Mouse (Mus musculus): ENCODE measurements around the gene Ncmap. TPM values are rescaled to one million over a fixed set of nuclear protein-coding genes. Genes with fewer than 3 reads are reported as not detected.

Gene Ncmap
- polyA plus RNA-seq, 1 experiment from 2014 or later = 0.71 TPM

DNA sequence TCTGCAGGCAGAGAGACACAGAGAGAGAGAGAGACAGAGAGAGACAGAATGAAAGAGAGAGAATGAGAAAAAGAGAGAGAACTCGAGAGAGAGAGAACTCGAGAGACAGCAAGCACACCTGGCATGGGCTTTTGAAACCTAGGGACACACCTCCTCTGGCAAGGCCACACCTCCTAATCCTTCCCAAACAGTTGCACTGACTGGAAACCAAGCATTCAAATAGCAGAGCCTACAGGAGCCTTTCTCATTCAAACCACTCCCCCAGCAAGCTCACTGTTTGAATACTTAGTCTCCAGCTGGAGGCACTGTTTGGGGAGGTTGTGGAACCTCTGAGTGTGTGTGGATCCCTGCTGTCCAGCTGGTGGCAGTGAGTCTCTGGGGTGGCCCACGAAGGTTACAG, 5.2 kb downstream of the Ncmap start:
- no peaks in the 10 kb centered on the region for H3K36me3 ChIP-seq (ENCODE audit: control insufficient read depth, insufficient read depth)
- H3K4me1 ChIP-seq (replicated peaks; ENCODE audit: control insufficient read depth, insufficient read depth, low read length) = peaks cover 2% of the 10 kb centered on the region
- H3K4me2 ChIP-seq (ENCODE audit: low read length) = no peak overlapping the region
- no peaks in the 10 kb centered on the region for H3K9me3 ChIP-seq (ENCODE audit: control insufficient read depth, low read length)
- no peak overlapping the region for H3K27ac ChIP-seq (ENCODE audit: low read length)
- H3K9ac ChIP-seq (replicated peaks; ENCODE audit: low read depth, low read length) = no peak overlapping the region
- ATAC-seq = no peak
- no peak overlapping the region for H3K4me3 ChIP-seq (replicated peaks; ENCODE audit: low read length)
- 90% methylated on average over 3 of the region's 3 CpGs for WGBS
- H3K27me3 ChIP-seq (replicated peaks; ENCODE audit: control insufficient read depth, insufficient read depth, low read length) = peaks cover 12% of the 10 kb centered on the region

DNA sequence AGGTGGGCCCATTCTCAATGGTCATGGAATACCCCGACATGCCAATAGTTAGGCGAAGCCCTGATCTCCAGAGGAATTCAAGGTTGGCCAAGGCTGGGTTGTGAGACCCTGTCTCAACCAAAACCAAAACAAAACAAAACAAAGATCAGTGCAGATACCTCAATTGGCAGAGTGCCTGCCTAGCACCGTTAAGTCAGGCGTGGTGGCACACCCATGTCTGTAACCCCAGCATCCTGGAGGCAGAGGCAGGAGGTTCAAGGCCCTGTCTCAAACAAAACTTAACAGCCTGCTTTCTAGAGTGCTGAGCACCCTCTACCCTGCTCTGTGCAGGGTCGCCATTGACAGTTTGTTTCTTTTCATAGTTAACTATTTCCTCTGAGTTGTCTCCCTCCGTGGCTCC, 7.0 kb downstream of the Ncmap start:
- Histone ChIP-seq H3K4me2 (ENCODE audit: low read length) (no peak overlapping the region), H3K9me3 (ENCODE audit: control insufficient read depth, low read length) (no peaks in the 10 kb centered on the region), H3K36me3 (ENCODE audit: control insufficient read depth, insufficient read depth) (no peaks in the 10 kb centered on the region), H3K9ac (replicated peaks; ENCODE audit: low read depth, low read length) (no peak overlapping the region), H3K27me3 (replicated peaks; ENCODE audit: control insufficient read depth, insufficient read depth, low read length) (no peaks in the 10 kb centered on the region), H3K4me1 (replicated peaks; ENCODE audit: control insufficient read depth, insufficient read depth, low read length) (no peaks in the 10 kb centered on the region), H3K27ac (ENCODE audit: low read length) (no peak overlapping the region), H3K4me3 (replicated peaks; ENCODE audit: low read length) (no peak overlapping the region)
- WGBS = 64% methylated on average over 6 of the region's 6 CpGs
- no peak for ATAC-seq

DNA sequence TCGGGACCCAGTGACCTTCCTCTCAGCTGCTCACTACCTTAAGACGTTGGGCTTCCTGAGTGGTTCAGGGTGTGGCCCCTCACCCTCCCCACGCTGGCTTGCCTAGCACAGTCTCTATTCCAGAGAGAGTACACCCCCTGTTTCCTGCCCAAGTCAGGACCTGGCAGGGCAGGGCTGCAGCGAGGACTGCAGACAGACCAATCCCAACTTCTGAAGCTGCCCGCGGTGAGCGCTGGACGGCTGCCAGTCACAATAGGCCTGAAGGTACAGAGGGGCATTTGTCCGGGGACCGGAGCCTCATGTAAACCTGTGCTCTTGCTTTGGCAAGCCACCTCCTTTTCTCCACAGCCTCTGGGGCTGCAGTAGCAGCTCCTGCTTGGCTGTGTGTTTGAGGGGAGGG, 12.4 kb downstream of the Ncmap start:
- Histone ChIP-seq H3K36me3 (ENCODE audit: control insufficient read depth, insufficient read depth) (no peaks in the 10 kb centered on the region), H3K27me3 (replicated peaks; ENCODE audit: control insufficient read depth, insufficient read depth, low read length) (no peaks in the 10 kb centered on the region), H3K27ac (ENCODE audit: low read length) (no peak overlapping the region), H3K4me2 (ENCODE audit: low read length) (no peak overlapping the region), H3K4me1 (replicated peaks; ENCODE audit: control insufficient read depth, insufficient read depth, low read length) (no peaks in the 10 kb centered on the region), H3K9me3 (ENCODE audit: control insufficient read depth, low read length) (no peaks in the 10 kb centered on the region), H3K9ac (replicated peaks; ENCODE audit: low read depth, low read length) (no peak overlapping the region), H3K4me3 (replicated peaks; ENCODE audit: low read length) (no peak overlapping the region)
- no peak for ATAC-seq
- WGBS = 35% methylated on average over 10 of the region's 10 CpGs

DNA sequence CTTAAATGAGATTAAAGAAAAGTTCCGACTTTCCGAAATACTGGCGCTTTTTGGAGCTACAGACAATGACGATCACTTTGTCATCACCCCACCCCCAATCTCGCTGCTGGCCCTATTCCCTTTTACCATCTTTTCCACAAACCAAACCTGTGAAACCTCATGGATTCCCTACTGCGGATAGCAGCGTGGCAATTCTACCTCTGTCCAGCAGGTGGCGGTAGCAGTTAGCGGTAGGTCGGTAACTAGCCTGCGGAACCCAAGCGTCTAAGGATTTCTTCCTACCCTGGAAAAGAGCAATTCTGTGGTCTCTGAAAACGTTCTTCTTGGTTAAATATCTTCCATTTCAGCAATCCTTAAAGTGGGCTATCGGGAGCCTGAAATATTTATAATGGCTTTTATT, 15.7 kb downstream of the Ncmap start:
- H3K9me3 ChIP-seq (ENCODE audit: control insufficient read depth, low read length) = no peaks in the 10 kb centered on the region
- no peaks in the 10 kb centered on the region for H3K4me1 ChIP-seq (replicated peaks; ENCODE audit: control insufficient read depth, insufficient read depth, low read length)
- no peak overlapping the region for H3K4me2 ChIP-seq (ENCODE audit: low read length)
- no peak overlapping the region for H3K27ac ChIP-seq (ENCODE audit: low read length)
- no peaks in the 10 kb centered on the region for H3K36me3 ChIP-seq (ENCODE audit: control insufficient read depth, insufficient read depth)
- H3K4me3 ChIP-seq (replicated peaks; ENCODE audit: low read length) = no peak overlapping the region
- WGBS = 4% methylated on average over 14 of the region's 14 CpGs
- no peak overlapping the region for H3K9ac ChIP-seq (replicated peaks; ENCODE audit: low read depth, low read length)
- no peak for ATAC-seq
- H3K27me3 ChIP-seq (replicated peaks; ENCODE audit: control insufficient read depth, insufficient read depth, low read length) = no peaks in the 10 kb centered on the region

DNA sequence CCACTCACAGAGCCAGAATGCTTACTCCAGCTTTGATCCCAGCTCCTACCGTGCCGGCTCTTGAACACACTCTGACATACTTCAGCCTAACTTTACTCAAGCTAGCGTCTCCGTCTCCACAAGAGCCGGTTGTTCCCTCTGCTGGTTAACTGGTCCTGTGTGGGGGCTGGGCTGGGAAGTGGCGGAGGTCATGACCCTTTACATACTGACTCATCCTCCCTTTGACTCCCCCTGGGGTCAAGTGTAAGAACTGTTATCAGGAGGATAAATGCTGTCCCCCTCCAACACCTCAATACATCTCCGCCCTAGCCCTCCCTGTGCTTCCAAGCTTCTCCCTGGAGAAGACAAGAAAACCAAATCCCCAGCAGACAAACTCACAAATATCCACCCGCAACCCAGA, 16.7 kb downstream of the Ncmap start:
- no peaks in the 10 kb centered on the region for H3K4me1 ChIP-seq (replicated peaks; ENCODE audit: control insufficient read depth, insufficient read depth, low read length)
- no peak overlapping the region for H3K27ac ChIP-seq (ENCODE audit: low read length)
- no peaks in the 10 kb centered on the region for H3K9me3 ChIP-seq (ENCODE audit: control insufficient read depth, low read length)
- H3K36me3 ChIP-seq (ENCODE audit: control insufficient read depth, insufficient read depth) = no peaks in the 10 kb centered on the region
- no peaks in the 10 kb centered on the region for H3K27me3 ChIP-seq (replicated peaks; ENCODE audit: control insufficient read depth, insufficient read depth, low read length)
- H3K4me3 ChIP-seq (replicated peaks; ENCODE audit: low read length) = no peak overlapping the region
- no peak overlapping the region for H3K9ac ChIP-seq (replicated peaks; ENCODE audit: low read depth, low read length)
- no peak overlapping the region for H3K4me2 ChIP-seq (ENCODE audit: low read length)
- no peak for ATAC-seq
- WGBS = 65% methylated on average over 8 of the region's 8 CpGs

DNA sequence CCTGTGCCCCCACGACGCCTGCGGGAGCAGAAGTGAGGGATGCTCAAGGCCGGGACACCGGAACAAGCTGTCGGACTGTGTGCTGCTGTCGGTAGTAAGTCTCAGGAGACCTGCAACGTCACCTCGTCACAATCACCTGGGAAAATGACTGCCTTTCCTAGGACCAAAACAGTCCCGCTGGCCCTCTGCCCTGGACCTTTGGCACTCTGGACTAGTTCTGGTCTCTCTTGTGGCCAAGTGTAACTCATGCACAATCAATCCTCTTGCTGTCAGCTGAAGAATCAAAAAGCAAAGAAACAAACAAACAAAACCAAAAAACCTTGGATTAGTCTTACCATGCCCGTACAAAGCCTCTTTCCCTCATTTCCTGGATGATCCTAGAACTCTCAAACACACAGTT, 20.8 kb downstream of the Ncmap start:
- no peak for ATAC-seq
- no peaks in the 10 kb centered on the region for H3K4me1 ChIP-seq (replicated peaks; ENCODE audit: control insufficient read depth, insufficient read depth, low read length)
- WGBS = 83% methylated on average over 11 of the region's 11 CpGs
- no peak overlapping the region for H3K4me3 ChIP-seq (replicated peaks; ENCODE audit: low read length)
- H3K9me3 ChIP-seq (ENCODE audit: control insufficient read depth, low read length) = no peaks in the 10 kb centered on the region
- H3K9ac ChIP-seq (replicated peaks; ENCODE audit: low read depth, low read length) = no peak overlapping the region
- no peak overlapping the region for H3K27ac ChIP-seq (ENCODE audit: low read length)
- no peak overlapping the region for H3K4me2 ChIP-seq (ENCODE audit: low read length)
- H3K27me3 ChIP-seq (replicated peaks; ENCODE audit: control insufficient read depth, insufficient read depth, low read length) = no peaks in the 10 kb centered on the region
- no peaks in the 10 kb centered on the region for H3K36me3 ChIP-seq (ENCODE audit: control insufficient read depth, insufficient read depth)

DNA sequence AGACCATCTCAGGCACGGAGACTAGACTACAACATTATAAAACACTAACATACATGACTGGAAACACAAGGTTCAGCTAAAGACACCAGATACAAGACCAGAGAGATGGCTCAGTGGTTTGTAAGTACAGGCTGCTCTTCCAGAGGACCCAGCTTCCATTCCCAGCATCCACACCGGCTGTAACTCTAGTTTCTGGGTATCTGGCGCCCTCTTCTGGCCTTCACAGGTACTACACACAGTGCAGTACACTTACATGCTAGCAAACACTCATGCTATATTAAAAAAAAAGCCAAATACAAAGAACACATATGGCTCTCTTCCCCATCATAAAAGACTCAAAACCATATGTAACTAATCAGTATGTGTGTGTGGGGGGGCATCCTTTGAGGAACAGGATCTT, 22.6 kb downstream of the Ncmap start:
- H3K4me1 ChIP-seq (replicated peaks; ENCODE audit: control insufficient read depth, insufficient read depth, low read length) = no peaks in the 10 kb centered on the region
- H3K4me3 ChIP-seq (replicated peaks; ENCODE audit: low read length) = no peak overlapping the region
- H3K27ac ChIP-seq (ENCODE audit: low read length) = no peak overlapping the region
- no peak overlapping the region for H3K4me2 ChIP-seq (ENCODE audit: low read length)
- H3K9ac ChIP-seq (replicated peaks; ENCODE audit: low read depth, low read length) = no peak overlapping the region
- no peaks in the 10 kb centered on the region for H3K9me3 ChIP-seq (ENCODE audit: control insufficient read depth, low read length)
- no peaks in the 10 kb centered on the region for H3K27me3 ChIP-seq (replicated peaks; ENCODE audit: control insufficient read depth, insufficient read depth, low read length)
- no peak for ATAC-seq
- 62% methylated on average over 3 of the region's 3 CpGs for WGBS
- H3K36me3 ChIP-seq (ENCODE audit: control insufficient read depth, insufficient read depth) = no peaks in the 10 kb centered on the region

DNA sequence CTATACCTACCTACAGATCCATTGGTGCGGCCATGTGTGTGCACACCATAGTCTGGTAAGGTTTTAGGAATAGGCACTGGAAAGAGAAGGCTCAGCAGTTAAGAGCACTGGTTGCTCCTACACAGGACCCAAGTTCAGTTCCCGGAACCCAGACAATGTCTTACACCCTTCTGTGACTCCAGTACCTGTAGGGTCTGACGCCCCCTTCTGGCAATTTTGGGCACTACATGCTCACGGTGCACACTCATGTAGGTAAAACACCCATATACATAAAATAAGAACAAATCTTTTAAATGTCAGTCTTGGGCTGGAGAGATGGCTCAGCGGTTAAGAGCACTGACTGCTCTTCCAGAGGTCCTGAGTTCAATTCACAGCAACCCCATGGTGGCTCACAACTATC, 24.7 kb downstream of the Ncmap start:
- no peaks in the 10 kb centered on the region for H3K36me3 ChIP-seq (ENCODE audit: control insufficient read depth, insufficient read depth)
- no peak overlapping the region for H3K27ac ChIP-seq (ENCODE audit: low read length)
- H3K4me2 ChIP-seq (ENCODE audit: low read length) = no peak overlapping the region
- no peaks in the 10 kb centered on the region for H3K27me3 ChIP-seq (replicated peaks; ENCODE audit: control insufficient read depth, insufficient read depth, low read length)
- 81% methylated on average over 5 of the region's 5 CpGs for WGBS
- no peak overlapping the region for H3K4me3 ChIP-seq (replicated peaks; ENCODE audit: low read length)
- no peak overlapping the region for H3K9ac ChIP-seq (replicated peaks; ENCODE audit: low read depth, low read length)
- no peaks in the 10 kb centered on the region for H3K9me3 ChIP-seq (ENCODE audit: control insufficient read depth, low read length)
- no peak for ATAC-seq
- no peaks in the 10 kb centered on the region for H3K4me1 ChIP-seq (replicated peaks; ENCODE audit: control insufficient read depth, insufficient read depth, low read length)

DNA sequence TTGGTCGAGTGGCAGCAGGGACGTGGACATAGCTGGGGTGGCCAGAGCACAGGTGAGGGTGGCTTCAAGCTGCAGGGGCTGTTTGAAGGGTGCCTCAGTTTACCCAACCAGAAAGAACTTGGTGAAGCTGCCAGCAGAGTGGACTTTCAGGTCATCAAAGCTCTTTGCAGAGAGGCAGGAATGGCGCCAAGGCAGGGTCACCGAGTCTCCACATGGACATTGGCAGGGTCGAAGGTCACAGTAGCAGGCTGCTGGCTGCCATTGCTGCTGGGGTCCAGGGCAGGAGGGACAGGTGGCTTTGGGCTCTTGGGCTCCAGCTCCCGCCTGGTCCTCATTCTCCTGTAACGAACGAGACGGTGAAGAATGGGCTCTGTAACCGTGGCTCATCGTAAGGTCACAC, 27.7 kb downstream of the Ncmap start:
- Histone ChIP-seq H3K9ac (replicated peaks; ENCODE audit: low read depth, low read length) (no peak overlapping the region), H3K27ac (ENCODE audit: low read length) (no peak overlapping the region), H3K4me3 (replicated peaks; ENCODE audit: low read length) (no peak overlapping the region), H3K4me2 (ENCODE audit: low read length) (no peak overlapping the region), H3K36me3 (ENCODE audit: control insufficient read depth, insufficient read depth) (no peaks in the 10 kb centered on the region), H3K4me1 (replicated peaks; ENCODE audit: control insufficient read depth, insufficient read depth, low read length) (no peaks in the 10 kb centered on the region), H3K9me3 (ENCODE audit: control insufficient read depth, low read length) (no peaks in the 10 kb centered on the region), H3K27me3 (replicated peaks; ENCODE audit: control insufficient read depth, insufficient read depth, low read length) (no peaks in the 10 kb centered on the region)
- WGBS = 77% methylated on average over 11 of the region's 11 CpGs
- no peak for ATAC-seq

DNA sequence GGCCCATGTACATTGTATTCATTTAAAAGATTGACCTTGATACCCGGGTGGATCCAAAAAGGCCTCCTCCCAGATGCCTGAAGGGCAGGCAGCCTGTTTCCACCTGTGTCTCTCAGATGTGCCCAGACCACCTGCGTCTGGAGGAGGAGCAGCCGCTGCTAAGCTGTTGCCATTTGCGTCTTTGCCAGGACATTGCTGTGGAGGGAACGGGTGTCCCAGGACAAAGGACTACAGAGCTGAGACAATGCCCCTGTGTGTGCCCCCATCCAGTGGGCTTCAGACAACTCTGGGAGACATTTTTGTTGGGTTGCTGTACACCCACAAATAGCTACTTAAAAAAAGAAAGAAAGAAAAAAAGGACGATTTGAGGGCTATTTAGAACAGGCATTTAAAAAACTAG, 35.2 kb downstream of the Ncmap start:
- 23% methylated on average over 6 of the region's 6 CpGs for WGBS
- Histone ChIP-seq H3K4me1 (replicated peaks; ENCODE audit: control insufficient read depth, insufficient read depth, low read length) (no peaks in the 10 kb centered on the region), H3K9ac (replicated peaks; ENCODE audit: low read depth, low read length) (no peak overlapping the region), H3K9me3 (ENCODE audit: control insufficient read depth, low read length) (no peaks in the 10 kb centered on the region), H3K27me3 (replicated peaks; ENCODE audit: control insufficient read depth, insufficient read depth, low read length) (no peaks in the 10 kb centered on the region), H3K4me2 (ENCODE audit: low read length) (no peak overlapping the region), H3K27ac (ENCODE audit: low read length) (no peak overlapping the region), H3K4me3 (replicated peaks; ENCODE audit: low read length) (no peak overlapping the region), H3K36me3 (ENCODE audit: control insufficient read depth, insufficient read depth) (no peaks in the 10 kb centered on the region)
- no peak for ATAC-seq
